ENCODE assay signal across 9 mouse cellular contexts in genomic region chr2:30604880-30605761, GRCm38 (mm10). TPM values are rescaled to one million over a fixed set of nuclear protein-coding genes. Genes with fewer than 3 reads are reported as not detected.
A peak's percentile ranks its signal among the peaks of the same experiment; 100 is the strongest.
DNase-seq lines count a peak whose midpoint lies in the region; ATAC-seq and TF ChIP-seq lines count a peak whose summit lies in the region.
"Had no signal": no experiment of that assay in that cellular context is flagged by ENCODE, and none has a peak within 500 bp of the region (broad histone marks: within the 10 kb centered on the region; RNA-seq: fewer than 3 reads in every experiment).

No protein-coding gene starts in this region.

- no peak overlapping the region for H3K4me3 ChIP-seq in spleen, adult 2 months (ENCODE audit: extremely low read depth, insufficient read depth, insufficient read length)
- H3K4me3 ChIP-seq in forebrain, embryonic 13.5 days: peak overlapping the region; percentile 13; the same call in 1 of the 2 replicates
- H3K4me3 ChIP-seq in hindbrain, embryonic 15.5 days: no peak overlapping the region
- H3K4me3 ChIP-seq in liver, embryonic 15.5 days (replicated peaks): no peak overlapping the region
- H3K4me3 ChIP-seq in stomach, embryonic 15.5 days (replicated peaks): 0 out of 2 replicates have a peak overlapping the region, but pooled peaks have one; percentile 11
- H3K4me3 ChIP-seq: myocyte had no signal

- no peaks in the 10 kb centered on the region for H3K36me3 ChIP-seq in spleen, adult 2 months (ENCODE audit: control insufficient read depth, insufficient read depth, low read length)
- no peaks in the 10 kb centered on the region for H3K36me3 ChIP-seq in forebrain, embryonic 13.5 days (ENCODE audit: poor library complexity, severe bottlenecking)
- no peaks in the 10 kb centered on the region for H3K36me3 ChIP-seq in hindbrain, embryonic 15.5 days
- H3K36me3 ChIP-seq in liver, embryonic 15.5 days (replicated peaks): no peaks in the 10 kb centered on the region
- H3K36me3 ChIP-seq in stomach, embryonic 15.5 days: no peaks in the 10 kb centered on the region

- H3K9ac ChIP-seq in forebrain, embryonic 13.5 days: peak overlapping the region; percentile 45
- H3K9ac ChIP-seq in hindbrain, embryonic 15.5 days: 0 out of 2 replicates have a peak overlapping the region, but pooled peaks have one; percentile 6
- no peak overlapping the region for H3K9ac ChIP-seq in liver, embryonic 15.5 days
- peak overlapping the region; percentile 32; the same call in 1 of the 2 replicates for H3K9ac ChIP-seq in stomach, embryonic 15.5 days

- TF ChIP-seq CTCF in spleen, adult 2 months (IDR thresholded peaks at IDR 0.05; ENCODE audit: extremely low read depth, insufficient read depth, insufficient read length, insufficient replicate concordance): no peak

- WGBS in spleen, adult 2 months: 5% methylated on average over 32 of the region's 32 CpGs
- 1% methylated on average over 32 of the region's 32 CpGs for WGBS in forebrain, embryonic 13.5 days
- WGBS in hindbrain, embryonic 15.5 days: 3% methylated on average over 32 of the region's 32 CpGs
- 4% methylated on average over 29 of the region's 32 CpGs for WGBS in liver, embryonic 15.5 days (ENCODE audit: insufficient replicate concordance)
- WGBS in stomach, embryonic 15.5 days: 2% methylated on average over 32 of the region's 32 CpGs

- peaks cover 13% of the 10 kb centered on the region; the same call in 1 of the 2 replicates for H3K4me1 ChIP-seq in spleen, adult 2 months (ENCODE audit: control insufficient read depth, insufficient read depth, insufficient read length)
- H3K4me1 ChIP-seq in forebrain, embryonic 13.5 days: peaks cover 84% of the 10 kb centered on the region
- peaks cover 83% of the 10 kb centered on the region for H3K4me1 ChIP-seq in hindbrain, embryonic 15.5 days (replicated peaks)
- peaks cover 38% of the 10 kb centered on the region for H3K4me1 ChIP-seq in liver, embryonic 15.5 days (replicated peaks)
- H3K4me1 ChIP-seq in stomach, embryonic 15.5 days: peaks cover 65% of the 10 kb centered on the region

- TF ChIP-seq POLR2A in spleen, adult 2 months (IDR thresholded peaks at IDR 0.05; ENCODE audit: low read depth, low read length): no peak

- H3K4me2 ChIP-seq in forebrain, embryonic 13.5 days: peak overlapping the region; percentile 56
- H3K4me2 ChIP-seq in hindbrain, embryonic 15.5 days: peak overlapping the region; percentile 46
- H3K4me2 ChIP-seq in liver, embryonic 15.5 days: peak overlapping the region; percentile 36
- peak overlapping the region; percentile 52 for H3K4me2 ChIP-seq in stomach, embryonic 15.5 days

- no peaks in the 10 kb centered on the region for H3K9me3 ChIP-seq in forebrain, embryonic 13.5 days (replicated peaks)
- H3K9me3 ChIP-seq in hindbrain, embryonic 15.5 days: no peaks in the 10 kb centered on the region
- no peaks in the 10 kb centered on the region for H3K9me3 ChIP-seq in liver, embryonic 15.5 days (replicated peaks)
- H3K9me3 ChIP-seq in stomach, embryonic 15.5 days: no peaks in the 10 kb centered on the region

- H3K27ac ChIP-seq in spleen, adult 2 months (ENCODE audit: insufficient read depth, low read length): peak overlapping the region; percentile 24; the same call in 1 of the 2 replicates
- peak overlapping the region; percentile 86 for H3K27ac ChIP-seq in forebrain, embryonic 13.5 days
- peak overlapping the region; percentile 80; the same call in 1 of the 2 replicates for H3K27ac ChIP-seq in hindbrain, embryonic 15.5 days (replicated peaks)
- no peak overlapping the region for H3K27ac ChIP-seq in liver, embryonic 15.5 days (replicated peaks)
- peak overlapping the region; percentile 83 for H3K27ac ChIP-seq in stomach, embryonic 15.5 days

- DNase-seq in spleen, adult 2 months (ENCODE audit: low read depth in 1 of 2, low spot score in 2 of 2): no peak
- DNase-seq in spleen, adult 12 weeks (ENCODE audit: low spot score): no peak
- no peak for DNase-seq in layer of hippocampus, postnatal 36 days
- DNase-seq in T-cell, adult 2 months (ENCODE audit: low spot score): no peak

- ATAC-seq in forebrain, embryonic 13.5 days: peak; percentile 42; the same call in 1 of the 2 replicates
- no peak for ATAC-seq in hindbrain, embryonic 15.5 days (ENCODE audit: low FRiP score, low read depth)
- ATAC-seq in liver, embryonic 15.5 days (ENCODE audit: insufficient read depth): peak; percentile 12; the same call in 1 of the 2 replicates
- peak; percentile 24; the same call in 1 of the 2 replicates for ATAC-seq in stomach, embryonic 15.5 days (ENCODE audit: insufficient read depth, low FRiP score, low read depth)

- peaks cover 12% of the 10 kb centered on the region for H3K27me3 ChIP-seq in spleen, adult 2 months (ENCODE audit: control insufficient read depth, insufficient read depth, low read length)
- H3K27me3 ChIP-seq in forebrain, embryonic 13.5 days: no peaks in the 10 kb centered on the region
- no peaks in the 10 kb centered on the region for H3K27me3 ChIP-seq in hindbrain, embryonic 15.5 days
- H3K27me3 ChIP-seq in liver, embryonic 15.5 days: peaks cover 66% of the 10 kb centered on the region
- H3K27me3 ChIP-seq in stomach, embryonic 15.5 days (replicated peaks): no peaks in the 10 kb centered on the region

RNA-seq across cellular contexts. Expression of gene Cstad, which starts 10.3 kb away (rescaled TPM):
- 0.85 and 1.5 TPM in 2 replicates for polyA plus RNA-seq in spleen, adult 2 months (2012; rRNA removed)
- polyA plus RNA-seq in forebrain, embryonic 13.5 days (2015; fragmentation: Nextera tagmentation; extraction: Ambion mirVana): 0.49 and 1.1 TPM in 2 replicates
- polyA plus RNA-seq in hindbrain, embryonic 15.5 days (2015; fragmentation: Nextera tagmentation; extraction: Ambion mirVana): 0.51 and 0.94 TPM in 2 replicates
- polyA plus RNA-seq in liver, embryonic 15.5 days (2015; fragmentation: Nextera tagmentation; extraction: Ambion mirVana): not detected in 2 replicates
- polyA plus RNA-seq in stomach, embryonic 15.5 days (2015; fragmentation: Nextera tagmentation; extraction: Ambion mirVana): 0.71 and 0.72 TPM in 2 replicates
- total RNA-seq in layer of hippocampus, postnatal 36 days (2021): 1 to 10 TPM; 3.5 to 4.0 TPM

Comparison
In these comparisons a context has a peak if more than half of its experiments do, and no peak if none do; other contexts are left out.
1. H3K4me3 ChIP-seq: peak in forebrain, embryonic 13.5 days (single experiment) and stomach, embryonic 15.5 days (single experiment); none in spleen, adult 2 months (single experiment), hindbrain, embryonic 15.5 days (single experiment) and liver, embryonic 15.5 days (single experiment).
2. Peak in every context shown above with its lines, with median percentiles within 50 percentile points of each other: H3K4me2 ChIP-seq.